Mouse (Mus musculus) forebrain, postnatal 0 days (tissue): Measurements from ENCODE around the gene Pigt. TPM values are rescaled to one million over a fixed set of nuclear protein-coding genes. Genes with fewer than 3 reads are reported as not detected.

Source experiments
- ATAC-seq: fragments of 200-750 bp; cut with Nextera tagmentation; 2 replicates; pipeline ENCODE4 v1.8.0; 2017; ENCODE audit warnings: mild to moderate bottlenecking, moderate library complexity
- DNase-seq: peaks from one replicate; pipeline ENCODE4 v3.0.0-alpha.2; 2015
- H3K27ac ChIP-seq: fragments of 300-500 bp; sonication (generic); 2 replicates; pipeline ENCODE4 v1.5.1; 2014; ENCODE audit warnings: low read depth, mild to moderate bottlenecking, antibody characterized with exemption, low read length, moderate library complexity, mixed read lengths
- H3K27me3 ChIP-seq: fragments of 300-500 bp; sonication (generic); 2 replicates; pipeline ENCODE4 v1.6.1; 2014; ENCODE audit warnings: mild to moderate bottlenecking, low read length, mixed read lengths; ENCODE audit not compliant: insufficient read depth
- H3K36me3 ChIP-seq: fragments of 300-500 bp; sonication (generic); 2 replicates; pipeline ENCODE4 v1.6.1; 2014; ENCODE audit warnings: mild to moderate bottlenecking, moderate library complexity; ENCODE audit not compliant: insufficient read depth
- H3K4me1 ChIP-seq: fragments of 300-500 bp; sonication (generic); 2 replicates; pipeline ENCODE4 v1.6.1; 2014; ENCODE audit warnings: antibody characterized with exemption; ENCODE audit not compliant: insufficient read depth
- H3K4me2 ChIP-seq: fragments of 300-500 bp; sonication (generic); 2 replicates; pipeline ENCODE4 v1.6.1; 2014; ENCODE audit warnings: low read depth, mild to moderate bottlenecking, moderate library complexity
- H3K4me3 ChIP-seq: fragments of 300-500 bp; sonication (generic); 2 replicates; pipeline ENCODE4 v1.5.1; 2014; ENCODE audit warnings: low read depth, low read length, mixed read lengths
- H3K9ac ChIP-seq: fragments of 300-500 bp; sonication (generic); 2 replicates; pipeline ENCODE4 v1.6.1; 2014; ENCODE audit warnings: mild to moderate bottlenecking
- H3K9me3 ChIP-seq: fragments of 300-500 bp; sonication (generic); 2 replicates; pipeline ENCODE4 v1.6.1; 2016; ENCODE audit warnings: low read length
- CTCF ChIP-seq: sonication (generic); IDR thresholded peaks from 2 replicates; pipeline ENCODE4 v1.5.1; 2016; ENCODE audit warnings: antibody characterized with exemption, control low read depth, low read depth
- WGBS: fragments of 180-500 bp; shearing (Covaris S2); extraction: QIAGEN DNeasy Blood & Tissue Kit; methylation state at CpG from one replicate; pipeline ENCODE4 v1.1.7; 2014; 5-methylcytosine and 5-hydroxymethylcytosine counted together
- polyA plus RNA-seq: library from polyadenylated mRNA; unstranded; fragments of >200 nt; fragmentation: Nextera tagmentation; extraction: Ambion mirVana; gene quantifications from 2 replicates; pipeline ENCODE4 v1.2.1, GENCODE M21; 2015
- total RNA-seq: library from RNA; depleted of rRNA; stranded (reverse); fragments of >200 nt; gene quantifications from 2 replicates; pipeline ENCODE4 v1.2.3, GENCODE M21; 2014

The Pigt gene
- total and polyA plus RNA-seq, 2 experiments from 2014 or later: 77.6 to 93.8 TPM

- no peak overlapping the region for H3K4me3 ChIP-seq
- H3K9ac ChIP-seq: no peak overlapping the region
- 75% methylated on average over 8 of the region's 8 CpGs for WGBS
- no peak overlapping the region for H3K27ac ChIP-seq
- H3K4me2 ChIP-seq: no peak overlapping the region
- H3K27me3 ChIP-seq: no peaks in the 10 kb centered on the region
- H3K36me3 ChIP-seq: no peaks in the 10 kb centered on the region
- no peak for TF ChIP-seq CTCF
- ATAC-seq (no peak), DNase-seq (no peak)
- no peaks in the 10 kb centered on the region for H3K4me1 ChIP-seq
- no peaks in the 10 kb centered on the region for H3K9me3 ChIP-seq
Observed at GRCm38 (mm10) chr2:164513389-164513788, 16.1 kb downstream of the Pigt start.

GRCm38 (mm10) chr2:164514916-164515315 lies 17.6 kb downstream of the Pigt start:
- Histone ChIP-seq H3K4me3 (no peak overlapping the region), H3K4me2 (no peak overlapping the region), H3K9me3 (no peaks in the 10 kb centered on the region), H3K27ac (no peak overlapping the region), H3K9ac (no peak overlapping the region), H3K36me3 (no peaks in the 10 kb centered on the region), H3K27me3 (no peaks in the 10 kb centered on the region), H3K4me1 (no peaks in the 10 kb centered on the region)
- WGBS: 87% methylated on average over 3 of the region's 3 CpGs
- ATAC-seq (no peak), DNase-seq (no peak)
- no peak for TF ChIP-seq CTCF

GRCm38 (mm10) chr2:164515897-164516296 lies 18.6 kb downstream of the Pigt start:
- 83% methylated on average over 9 of the region's 9 CpGs for WGBS

GRCm38 (mm10) chr2:164516592-164516991 lies 19.3 kb downstream of the Pigt start:
- Histone ChIP-seq H3K9me3 (no peaks in the 10 kb centered on the region), H3K4me3 (no peak overlapping the region), H3K27me3 (no peaks in the 10 kb centered on the region), H3K4me1 (no peaks in the 10 kb centered on the region), H3K4me2 (no peak overlapping the region), H3K36me3 (no peaks in the 10 kb centered on the region), H3K9ac (no peak overlapping the region), H3K27ac (no peak overlapping the region)
- ATAC-seq (no peak), DNase-seq (no peak)
- TF ChIP-seq CTCF: no peak
- WGBS: 85% methylated on average over 11 of the region's 11 CpGs

More at GRCm38 (mm10) chr2:164515897-164516296, 18.6 kb downstream of the Pigt start:
- H3K4me3 ChIP-seq: no peak overlapping the region
- no peak overlapping the region for H3K9ac ChIP-seq
- TF ChIP-seq CTCF: no peak
- no peaks in the 10 kb centered on the region for H3K4me1 ChIP-seq
- DNase-seq (no peak), ATAC-seq (no peak)
- H3K27me3 ChIP-seq: no peaks in the 10 kb centered on the region
- no peaks in the 10 kb centered on the region for H3K36me3 ChIP-seq
- no peaks in the 10 kb centered on the region for H3K9me3 ChIP-seq
- H3K27ac ChIP-seq: no peak overlapping the region
- H3K4me2 ChIP-seq: no peak overlapping the region

- ATAC-seq: no peak
- peak; percentile 61 for TF ChIP-seq CTCF
- H3K4me1 ChIP-seq: no peaks in the 10 kb centered on the region
- DNase-seq: peak; percentile 21
- 30% methylated on average over 10 of the region's 10 CpGs for WGBS
- H3K9me3 ChIP-seq: no peaks in the 10 kb centered on the region
- H3K27me3 ChIP-seq: no peaks in the 10 kb centered on the region
- no peak overlapping the region for H3K27ac ChIP-seq
- no peak overlapping the region for H3K9ac ChIP-seq
- H3K36me3 ChIP-seq: no peaks in the 10 kb centered on the region
- no peak overlapping the region for H3K4me3 ChIP-seq
- H3K4me2 ChIP-seq: no peak overlapping the region
Observed at GRCm38 (mm10) chr2:164517485-164518221, 20.3 kb downstream of the Pigt start.

- H3K9me3 ChIP-seq: no peaks in the 10 kb centered on the region
- TF ChIP-seq CTCF: no peak
- H3K9ac ChIP-seq: no peak overlapping the region
- H3K27me3 ChIP-seq: no peaks in the 10 kb centered on the region
- no peak overlapping the region for H3K4me2 ChIP-seq
- no peaks in the 10 kb centered on the region for H3K36me3 ChIP-seq
- WGBS: 33% methylated on average over 11 of the region's 11 CpGs
- no peaks in the 10 kb centered on the region for H3K4me1 ChIP-seq
- ATAC-seq: no peak
- H3K27ac ChIP-seq: no peak overlapping the region
- peak; percentile 31 for DNase-seq
- no peak overlapping the region for H3K4me3 ChIP-seq
Observed at GRCm38 (mm10) chr2:164518266-164519170, 21.2 kb downstream of the Pigt start.

- H3K4me2 ChIP-seq: no peak overlapping the region
- H3K27me3 ChIP-seq: no peaks in the 10 kb centered on the region
- no peak for ATAC-seq
- no peak for TF ChIP-seq CTCF
- H3K4me1 ChIP-seq: no peaks in the 10 kb centered on the region
- no peak for DNase-seq
- H3K36me3 ChIP-seq: no peaks in the 10 kb centered on the region
- WGBS: 56% methylated on average over 6 of the region's 6 CpGs
- H3K9ac ChIP-seq: no peak overlapping the region
- no peaks in the 10 kb centered on the region for H3K9me3 ChIP-seq
- H3K4me3 ChIP-seq: no peak overlapping the region
- H3K27ac ChIP-seq: no peak overlapping the region
Observed at GRCm38 (mm10) chr2:164519171-164519526, 21.8 kb downstream of the Pigt start.
